Mouse (Mus musculus) CH12.LX (cell line): ENCODE measurements around the gene Cct7. TPM values are rescaled to one million over a fixed set of nuclear protein-coding genes. Genes with fewer than 3 reads are reported as not detected.

Experiments used
- DNase-seq: peaks from one replicate; pipeline ENCODE4 v3.0.0-alpha.2; 2013; ENCODE audit errors: extremely low read depth
- H3K27ac ChIP-seq: 2 replicates; pipeline ENCODE4 v1.5.1; 2012; ENCODE audit warnings: low read depth, mild to moderate bottlenecking, control low read depth, moderate library complexity; ENCODE audit not compliant: insufficient read depth
- H3K27me3 ChIP-seq: replicated peaks from 2 replicates; pipeline ENCODE3; 2012; ENCODE audit warnings: inconsistent platforms
- H3K36me3 ChIP-seq, 2 experiments: replicated peaks in 1 of 2; 2 replicates each; pipeline versions ENCODE3 to v1.6.1; 2012; ENCODE audit warnings: inconsistent platforms in 1 of 2, low read length in 1 of 2, mild to moderate bottlenecking in 1 of 2, mixed read lengths in 1 of 2, moderate library complexity in 1 of 2; ENCODE audit not compliant: control insufficient read depth in 1 of 2, insufficient read depth in 1 of 2
- H3K4me1 ChIP-seq, 2 experiments: 2 replicates each; pipeline ENCODE4 v1.6.1; 2012; ENCODE audit warnings: inconsistent platforms in 1 of 2, moderate library complexity in 1 of 2; ENCODE audit not compliant: insufficient read depth in 2 of 2, control insufficient read depth in 1 of 2
- H3K4me2 ChIP-seq: 2 replicates; pipeline ENCODE4 v1.6.1; 2012; ENCODE audit warnings: low read depth, mild to moderate bottlenecking, control low read depth; ENCODE audit not compliant: poor library complexity, insufficient read depth, severe bottlenecking
- H3K4me3 ChIP-seq, 3 experiments: fragments of 150-350 bp in 1 of 3; sonication (generic) in 1 of 3; replicated peaks in 1 of 3; 2 replicates each; pipeline versions ENCODE3 to v1.5.1; 2011 to 2012; ENCODE audit warnings: low read depth in 2 of 3, low read length in 2 of 3, mild to moderate bottlenecking in 2 of 3, moderate library complexity in 2 of 3, control low read depth in 1 of 3, improper control_type of control experiment in 1 of 3, inconsistent platforms in 1 of 3, mixed read lengths in 1 of 3; ENCODE audit not compliant: poor library complexity in 1 of 3
- H3K79me2 ChIP-seq: replicated peaks from 2 replicates; pipeline ENCODE4 v1.6.1; 2012; ENCODE audit warnings: mild to moderate bottlenecking, moderate library complexity; ENCODE audit not compliant: control insufficient read depth, poor library complexity, insufficient read depth, severe bottlenecking; ENCODE audit errors: extremely low read depth
- H3K9ac ChIP-seq: 2 replicates; pipeline ENCODE4 v1.6.1; 2012; ENCODE audit warnings: low read depth, mild to moderate bottlenecking, control low read depth, moderate library complexity; ENCODE audit not compliant: insufficient read depth
- H3K9me3 ChIP-seq: replicated peaks from 2 replicates; pipeline ENCODE3; 2012; ENCODE audit warnings: low read length, inconsistent platforms, mixed read lengths
- BHLHE40 ChIP-seq: IDR thresholded peaks from 2 replicates; pipeline ENCODE4 v1.6.1; 2011; ENCODE audit warnings: mild to moderate bottlenecking, low read depth, low read length, improper control_type of control experiment
- EP300 ChIP-seq: IDR thresholded peaks from 2 replicates; pipeline ENCODE4 v1.6.1; 2011; ENCODE audit warnings: low read length, improper control_type of control experiment
- ETS1 ChIP-seq: conservative IDR thresholded peaks from 2 replicates; pipeline ENCODE4 v1.6.1; 2012; ENCODE audit warnings: low read depth, mild to moderate bottlenecking, inconsistent platforms, low read length, improper control_type of control experiment, moderate library complexity
- GABPA ChIP-seq: IDR thresholded peaks from 2 replicates; pipeline ENCODE4 v1.6.1; 2012; ENCODE audit warnings: low read depth, low read length, improper control_type of control experiment, inconsistent platforms; ENCODE audit not compliant: insufficient replicate concordance
- IRF4 ChIP-seq: IDR thresholded peaks from 2 replicates; pipeline ENCODE4 v1.6.1; 2014; ENCODE audit warnings: low read depth, mild to moderate bottlenecking, inconsistent platforms, low read length, improper control_type of control experiment
- JUN ChIP-seq: IDR thresholded peaks from 2 replicates; pipeline ENCODE4 v1.6.1; 2011; ENCODE audit warnings: low read depth, mild to moderate bottlenecking, low read length, improper control_type of control experiment, moderate library complexity; ENCODE audit not compliant: insufficient read depth
- JUND ChIP-seq: conservative IDR thresholded peaks from 2 replicates; pipeline ENCODE4 v1.6.1; 2011; ENCODE audit warnings: low read depth, low read length, improper control_type of control experiment
- MEF2A ChIP-seq: IDR thresholded peaks from 2 replicates; pipeline ENCODE4 v1.6.1; 2014; ENCODE audit warnings: low read depth, mild to moderate bottlenecking, inconsistent platforms, low read length, improper control_type of control experiment, borderline replicate concordance
- MYC ChIP-seq: IDR thresholded peaks from 2 replicates; pipeline ENCODE4 v1.6.1; 2011; ENCODE audit warnings: low read depth, mild to moderate bottlenecking, improper control_type of control experiment, low read length
- PAX5 ChIP-seq: IDR thresholded peaks from 2 replicates; pipeline ENCODE4 v1.6.1; 2012; ENCODE audit warnings: low read length, inconsistent platforms, mixed read lengths
- POLR2A ChIP-seq: IDR thresholded peaks from 2 replicates; pipeline ENCODE4 v1.6.1; 2011; ENCODE audit warnings: low read depth, mild to moderate bottlenecking, improper control_type of control experiment, low read length
- SIN3A ChIP-seq: IDR thresholded peaks from 2 replicates; pipeline ENCODE4 v1.6.1; 2012; ENCODE audit warnings: low read length, improper control_type of control experiment, inconsistent platforms
- UBTF ChIP-seq: IDR thresholded peaks from 2 replicates; pipeline ENCODE4 v1.6.1; 2012; ENCODE audit warnings: low read depth, mild to moderate bottlenecking, inconsistent platforms, low read length, improper control_type of control experiment, moderate library complexity
- ZNF384 ChIP-seq: IDR thresholded peaks from 2 replicates; pipeline ENCODE4 v1.6.1; 2012; ENCODE audit warnings: low read depth, low read length, improper control_type of control experiment, inconsistent platforms
- dilution Hi-C: fragments of 300-500 bp; cut with MboI; formaldehyde crosslinking; loops from 2 replicates; pipeline ENCODE4 v1.14.3; 2020; ENCODE audit warnings: low sequenced_read_pairs; ENCODE audit not compliant: extremely low pct_unique_long_range_greater_than_20kb, extremely low pct_ligation_motif_present
- in situ Hi-C: fragments of 300-500 bp; cut with MboI; formaldehyde crosslinking; loops from 3 replicates; pipeline ENCODE4 v1.14.3; 2019; ENCODE audit warnings: low sequenced_read_pairs, low pct_ligation_motif_present, low pct_unique_long_range_greater_than_20kb, mixed read lengths
- polyA plus RNA-seq: library from polyadenylated mRNA; unstranded; fragments of >175 nt; gene quantifications from 2 replicates; pipeline ENCODE4 v1.2.1, GENCODE M21; 2012; ENCODE audit warnings: low read depth; ENCODE audit not compliant: insufficient read length
- total RNA-seq, 2 experiments: library from RNA; depleted of rRNA; stranded (reverse); fragments of 300-350 nt in 1 of 2; fragments of >200 nt in 1 of 2; gene quantifications; 2 replicates each; pipeline ENCODE4 v1.2.3; 2012 to 2014

Cct7 gene
- total and polyA plus RNA-seq, 3 experiments: 483 to 505 (median 484) TPM

DNA sequence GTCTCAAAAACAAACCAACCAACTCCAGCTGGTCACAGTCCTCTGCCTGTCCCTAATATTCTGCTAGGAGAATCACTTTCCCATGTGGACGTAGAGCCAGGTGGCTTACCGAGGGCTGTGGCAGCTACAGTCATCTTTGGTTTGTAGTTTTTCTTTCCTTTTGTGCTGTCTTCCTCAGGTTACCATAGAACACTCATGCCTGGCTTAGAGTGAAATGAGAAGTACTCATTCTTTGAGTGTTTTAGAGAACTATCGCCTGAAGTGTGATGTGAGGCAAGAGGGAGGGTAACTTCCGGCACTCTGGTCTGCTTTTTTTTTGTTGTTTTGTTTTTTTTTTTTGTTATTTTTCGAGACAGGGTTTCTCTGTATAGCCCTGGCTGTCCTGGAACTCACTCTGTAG, 17.4 kb upstream of the Cct7 start:
- DNase-seq: peak; percentile 51
- H3K79me2 ChIP-seq: peaks cover 45% of the 10 kb centered on the region
- H3K27ac ChIP-seq: peak overlapping the region; percentile 55
- peak overlapping the region; percentile 85 for H3K9ac ChIP-seq
- dilution Hi-C loops (no loop called here), in situ Hi-C loops (no loop called here)
- H3K9me3 ChIP-seq: no peaks in the 10 kb centered on the region
- H3K36me3 ChIP-seq: peaks cover 11 to 25% of the 10 kb centered on the region in 2 experiments
- H3K4me2 ChIP-seq: peak overlapping the region; percentile 78
- H3K4me1 ChIP-seq: peaks cover 2 to 44% of the 10 kb centered on the region in 2 experiments; a peak in 3 of 4 replicates
- peak; percentile 69 for TF ChIP-seq ZNF384
- TF ChIP-seq SIN3A: no peak
- H3K27me3 ChIP-seq: peaks cover 8% of the 10 kb centered on the region
- peak overlapping the region; percentile 9 to 100 (median 91) for H3K4me3 ChIP-seq

DNA sequence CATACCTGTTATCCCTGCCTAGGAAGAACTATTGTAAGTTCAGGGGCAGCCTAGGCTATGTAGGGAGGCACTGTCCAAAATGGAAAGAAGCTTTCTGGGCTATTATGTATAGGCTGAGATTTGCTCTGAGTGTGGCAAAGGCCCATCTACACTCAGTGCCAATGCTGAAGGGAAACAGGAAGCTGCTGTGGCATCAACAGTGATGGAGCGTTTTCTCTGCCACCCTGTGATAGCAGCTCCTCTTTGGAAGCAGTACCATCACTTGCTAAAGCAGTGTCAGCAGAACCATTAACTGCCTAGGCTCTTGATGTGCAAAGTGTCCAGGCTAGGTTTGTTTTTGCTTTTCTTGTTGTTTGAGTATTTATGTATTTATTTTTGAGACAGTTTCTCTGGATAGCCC, 15.1 kb upstream of the Cct7 start:
- in situ Hi-C loops: no loop called here
- Histone ChIP-seq H3K36me3 (peaks cover 34 to 48% of the 10 kb centered on the region in 2 experiments), H3K9ac (no peak overlapping the region), H3K4me3 (no peak overlapping the region), H3K9me3 (no peaks in the 10 kb centered on the region), H3K27me3 (no peaks in the 10 kb centered on the region), H3K27ac (no peak overlapping the region), H3K79me2 (peaks cover 45% of the 10 kb centered on the region), H3K4me1 (peaks cover 2 to 42% of the 10 kb centered on the region in 2 experiments; a peak in 3 of 4 replicates), H3K4me2 (no peak overlapping the region)
- no peak for DNase-seq
- no peak for TF ChIP-seq EP300
- TF ChIP-seq JUN: no peak
- no peak for TF ChIP-seq ZNF384
- TF ChIP-seq ETS1: no peak
- TF ChIP-seq MYC: no peak
- TF ChIP-seq IRF4: no peak
- no peak for TF ChIP-seq UBTF
- TF ChIP-seq JUND: no peak
- TF ChIP-seq PAX5: no peak
- dilution Hi-C loops: no loop called here

DNA sequence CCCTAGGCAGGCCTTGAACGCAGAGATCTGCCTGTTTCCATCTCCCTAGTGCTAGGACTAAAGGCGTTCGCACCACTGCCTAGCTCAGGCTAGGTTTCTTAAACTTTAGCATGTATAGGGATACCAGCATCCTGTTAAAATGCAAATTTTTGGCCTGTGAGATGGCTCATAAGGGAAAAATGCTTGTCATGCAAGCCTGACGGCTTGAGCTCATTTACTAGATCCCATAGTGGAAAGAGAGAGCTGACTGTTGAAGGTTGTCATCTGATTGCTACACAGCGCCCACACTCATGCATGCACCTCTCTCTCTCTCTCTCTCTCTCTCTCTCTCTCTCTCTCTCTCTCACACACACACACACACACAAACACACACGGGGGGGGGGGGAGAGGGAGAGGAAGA, 14.7 kb upstream of the Cct7 start:
- Histone ChIP-seq H3K4me2 (no peak overlapping the region), H3K9ac (no peak overlapping the region), H3K9me3 (no peaks in the 10 kb centered on the region), H3K79me2 (peaks cover 45% of the 10 kb centered on the region), H3K4me3 (no peak overlapping the region)
- dilution Hi-C loops (no loop called here), in situ Hi-C loops (no loop called here)
- DNase-seq: no peak
- TF ChIP-seq MEF2A: no peak
- TF ChIP-seq EP300: no peak
- TF ChIP-seq GABPA: no peak
- TF ChIP-seq BHLHE40: no peak
- no peak for TF ChIP-seq POLR2A
- no peak for TF ChIP-seq IRF4
- TF ChIP-seq, all 38 proteins: peak for 0
- Histone ChIP-seq H3K27me3 (no peaks in the 10 kb centered on the region), H3K27ac (no peak overlapping the region), H3K36me3 (peaks cover 38 to 52% of the 10 kb centered on the region in 2 experiments), H3K4me1 (peaks cover 2 to 38% of the 10 kb centered on the region in 2 experiments; a peak in 3 of 4 replicates)
